Mouse (Mus musculus) Patski (cell line): ENCODE measurements around the gene D630003M21Rik. TPM values are rescaled to one million over a fixed set of nuclear protein-coding genes. Genes with fewer than 3 reads are reported as not detected.
A peak's percentile ranks its signal among the peaks of the same experiment; 100 is the strongest.

ENCODE experiments used
- ATAC-seq: fragments of 100-300 bp; one replicate; pipeline ENCODE4 v1.8.0; 2021
- CTCF ChIA-PET: fragments of 350-600 bp; sonication (Branson Sonifier 250); formaldehyde crosslinking; loops from one replicate; lab custom pipeline; 2022; ENCODE audit warnings: inconsistent platforms; lab: Charles Lee
- POLR2A ChIA-PET: fragments of 350-600 bp; sonication (Branson Sonifier 250); formaldehyde crosslinking; loops from one replicate; lab custom pipeline; 2022; ENCODE audit warnings: antibody characterized with exemption, inconsistent platforms; lab: Charles Lee
- DNase-seq: peaks from one replicate; pipeline ENCODE4 v3.0.0-alpha.2; 2011; ENCODE audit warnings: low read depth, low spot score
- H3K27me3 ChIP-seq: fragments of 371-371 bp; one replicate; pipeline ENCODE4 v1.5.1; 2021
- CTCF ChIP-seq: fragments of 100-300 bp; IDR thresholded peaks from one replicate; pipeline ENCODE4 v1.5.1; 2021
- in situ Hi-C: fragments of 300-500 bp; cut with MboI; formaldehyde crosslinking; loops from 3 replicates; pipeline ENCODE4 v1.11.1; 2018; ENCODE audit warnings: low pct_unique_long_range_greater_than_20kb, mixed read lengths
- polyA plus RNA-seq: library from polyadenylated mRNA; unstranded; gene quantifications from one replicate; pipeline ENCODE4 v1.2.3, GENCODE M21; 2021

D630003M21Rik gene
- polyA plus RNA-seq, 1 experiment from 2014 or later, result 49.6 TPM

DNA sequence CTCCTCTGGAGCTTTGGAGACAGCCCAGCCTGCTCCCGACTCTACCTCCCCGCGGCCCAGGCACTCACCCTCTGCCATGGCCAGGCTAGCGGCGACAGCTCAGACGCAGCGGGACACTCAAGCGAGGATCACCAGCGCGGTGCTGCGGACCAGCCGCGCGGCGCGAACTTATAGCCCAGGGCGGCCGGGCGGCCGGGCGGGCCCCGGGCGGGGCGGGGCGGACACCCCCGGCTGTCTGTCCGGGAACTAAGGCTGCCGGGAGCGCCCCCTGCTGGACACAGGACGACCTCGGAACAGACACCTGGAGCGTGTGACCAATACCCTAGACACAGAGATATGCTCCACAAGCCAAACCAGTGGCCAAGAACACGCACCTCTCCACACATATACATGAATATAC, 82.8 kb downstream of the D630003M21Rik start, which contains the start of gene Tgm2:
Tgm2 (minus strand) TSS at position 214 of the 400 bp plus-strand sequence.
- no peak for DNase-seq
- ATAC-seq, result peak; percentile 66
- no peak for TF ChIP-seq CTCF

GRCm38 (mm10) chr2:158145528-158146065, 83.4 kb downstream of the D630003M21Rik start:
- DNase-seq, result no peak
- ATAC-seq, result no peak
- ChIA-PET CTCF (interaction anchor here (0.9 to 1.3 kb wide), 3 partner anchors 38 to 81 kb away, joined by 3 to 7 read pairs (median 3); no protein-coding TSS in a partner anchor), POLR2A (no interaction called here)
- in situ Hi-C loops, result no loop called here
- no peak for TF ChIP-seq CTCF
- no peaks in the 10 kb centered on the region for H3K27me3 ChIP-seq

More for the DNA sequence above, 82.8 kb downstream of the D630003M21Rik start, which contains the start of gene Tgm2:
- no peaks in the 10 kb centered on the region for H3K27me3 ChIP-seq
- CTCF ChIA-PET, result interaction anchor here (0.9 to 1.3 kb wide), 3 partner anchors 39 to 81 kb away, joined by 3 to 7 read pairs (median 3); no protein-coding TSS in a partner anchor
- in situ Hi-C loops, result no loop called here
- POLR2A ChIA-PET, result no interaction called here

DNA sequence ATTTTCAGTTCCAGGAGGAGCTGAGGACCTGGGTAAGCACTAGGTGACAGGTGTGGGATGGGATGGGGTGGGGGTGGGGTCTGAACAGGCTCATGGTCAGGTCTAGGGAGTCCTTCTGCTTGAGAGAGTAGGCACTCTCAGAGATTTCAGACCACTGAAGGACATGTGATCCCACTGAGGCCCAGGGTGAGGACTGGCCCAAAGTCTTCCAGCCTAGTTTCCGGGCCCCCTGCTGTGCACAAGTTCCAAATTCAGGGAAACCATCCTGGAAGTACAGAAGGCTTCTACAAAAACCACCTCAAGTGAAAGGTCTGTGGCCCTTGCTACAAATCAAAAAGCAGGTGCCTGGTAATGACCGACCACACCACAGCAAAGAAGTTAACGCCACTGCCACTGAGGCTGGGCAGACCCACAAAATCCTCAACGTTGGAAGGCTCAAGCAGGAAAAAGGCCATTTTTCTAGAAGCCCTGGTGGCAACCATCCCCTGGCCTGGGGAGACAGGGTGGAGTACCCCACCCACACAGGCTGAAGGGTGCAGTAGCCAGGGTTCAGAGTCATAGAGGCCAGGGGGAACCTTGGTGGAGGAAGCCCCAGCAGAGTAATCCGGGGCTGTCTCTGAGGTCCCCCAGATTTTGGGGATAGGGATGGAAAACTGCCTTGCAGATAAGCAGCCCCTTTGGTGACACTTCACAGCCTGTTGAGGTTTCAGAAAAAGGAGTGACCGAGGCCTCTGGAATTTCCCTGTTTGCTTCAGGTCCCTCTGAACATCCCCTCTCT, 84.1 kb downstream of the D630003M21Rik start:
- TF ChIP-seq CTCF, result no peak
- in situ Hi-C loops, result loop anchor here (5.0 kb wide), 1 partner anchor 78 kb away; no protein-coding TSS in a partner anchor
- ChIA-PET CTCF (interaction anchor here (0.9 to 1.3 kb wide), 3 partner anchors 38 to 80 kb away, joined by 3 to 7 read pairs (median 3); no protein-coding TSS in a partner anchor), POLR2A (no interaction called here)
- ATAC-seq (no peak), DNase-seq (no peak)
- H3K27me3 ChIP-seq, result no peaks in the 10 kb centered on the region

GRCm38 (mm10) chr2:158144263-158144662, 84.8 kb downstream of the D630003M21Rik start:
- DNase-seq (no peak), ATAC-seq (no peak)
- ChIA-PET POLR2A (interaction anchor here (0.6 kb wide), 1 partner anchor 47 kb away, joined by 3 read pairs; no protein-coding TSS in a partner anchor), CTCF (no interaction called here)
- in situ Hi-C loops, result loop anchor here (5.0 kb wide), 1 partner anchor 77 kb away; no protein-coding TSS in a partner anchor
- TF ChIP-seq CTCF, result no peak
- H3K27me3 ChIP-seq, result no peaks in the 10 kb centered on the region

- DNase-seq, result no peak
- in situ Hi-C loops, result loop anchor here (5.0 kb wide), 1 partner anchor 77 kb away; no protein-coding TSS in a partner anchor
- TF ChIP-seq CTCF, result no peak
- ChIA-PET CTCF (interaction anchor here (1.2 kb wide), 1 partner anchor 37 kb away, joined by 3 read pairs; no protein-coding TSS in a partner anchor), POLR2A (interaction anchor here (0.6 kb wide), 1 partner anchor 46 kb away, joined by 3 read pairs; no protein-coding TSS in a partner anchor)
- ATAC-seq, result no peak
- H3K27me3 ChIP-seq, result no peaks in the 10 kb centered on the region
These were observed 85.2 kb downstream of the D630003M21Rik start for GRCm38 (mm10) chr2:158143816-158144215.

DNA sequence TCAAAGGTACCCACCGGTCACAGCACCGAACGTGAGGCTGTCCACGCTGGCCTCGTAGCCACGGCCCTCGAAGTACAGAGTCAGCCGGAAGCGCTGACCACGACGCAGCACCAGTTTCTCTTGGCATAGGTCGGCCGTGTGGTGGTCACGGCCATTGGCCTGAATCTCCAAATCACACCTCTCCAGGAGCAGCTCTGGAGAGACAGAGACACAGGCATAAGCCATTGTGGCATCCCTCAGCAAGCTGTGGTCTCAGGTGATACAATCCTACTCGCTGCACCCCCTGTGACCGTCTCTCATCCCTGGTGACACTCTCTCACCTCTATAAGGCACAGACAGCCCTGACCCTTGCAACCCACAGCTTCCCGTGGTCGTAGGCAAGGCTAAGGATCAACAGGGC, 86.0 kb downstream of the D630003M21Rik start:
- CTCF ChIA-PET, result interaction anchor here (0.7 to 1.2 kb wide), 2 partner anchors 9 to 36 kb away, joined by 3 read pairs; no protein-coding TSS in a partner anchor
- no peak for TF ChIP-seq CTCF

GRCm38 (mm10) chr2:158141690-158142440, 87.2 kb downstream of the D630003M21Rik start:
- DNase-seq, result no peak
- ATAC-seq, result no peak

More for the DNA sequence above, 86.0 kb downstream of the D630003M21Rik start:
- in situ Hi-C loops, result loop anchor here (5.0 kb wide), 1 partner anchor 76 kb away; no protein-coding TSS in a partner anchor
- no peaks in the 10 kb centered on the region for H3K27me3 ChIP-seq
- DNase-seq (no peak), ATAC-seq (no peak)
- POLR2A ChIA-PET, result interaction anchor here (0.7 to 2.0 kb wide), 3 partner anchors 24 to 46 kb away, joined by 3 to 5 read pairs (median 4); no protein-coding TSS in a partner anchor

DNA sequence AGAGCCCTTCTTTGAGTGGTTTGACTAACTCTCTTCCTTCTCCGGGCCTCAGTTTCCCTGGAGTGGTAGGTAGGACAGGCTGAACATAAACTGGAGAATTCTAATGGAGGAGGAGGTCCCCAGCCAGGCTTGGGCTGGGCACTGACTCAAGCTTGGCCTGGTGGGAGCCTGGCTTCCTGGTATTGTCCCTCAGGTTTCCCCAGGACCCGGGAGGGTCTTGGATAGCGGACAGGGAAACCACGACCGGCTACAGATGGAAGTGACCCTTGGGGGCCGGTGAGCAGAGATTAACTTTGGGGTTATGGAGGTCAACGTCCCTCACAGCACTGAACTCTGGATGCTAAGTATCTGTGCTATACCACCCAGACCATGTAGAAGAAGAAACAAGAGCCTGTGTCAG, 87.8 kb downstream of the D630003M21Rik start:
- no peaks in the 10 kb centered on the region for H3K27me3 ChIP-seq
- TF ChIP-seq CTCF, result no peak
- CTCF ChIA-PET, result no interaction called here
- ATAC-seq (no peak), DNase-seq (no peak)
- in situ Hi-C loops, result loop anchor here (5.0 kb wide), 1 partner anchor 74 kb away; no protein-coding TSS in a partner anchor
- POLR2A ChIA-PET, result no interaction called here

More at GRCm38 (mm10) chr2:158141690-158142440, 87.2 kb downstream of the D630003M21Rik start:
- no peaks in the 10 kb centered on the region for H3K27me3 ChIP-seq
- in situ Hi-C loops, result loop anchor here (5.0 kb wide), 1 partner anchor 75 kb away; no protein-coding TSS in a partner anchor
- no peak for TF ChIP-seq CTCF
- CTCF ChIA-PET, result no interaction called here
- POLR2A ChIA-PET, result interaction anchor here (0.9 to 2.0 kb wide), 2 partner anchors 25 to 27 kb away, joined by 4 to 5 read pairs; no protein-coding TSS in a partner anchor

GRCm38 (mm10) chr2:158140664-158141063, 88.4 kb downstream of the D630003M21Rik start:
- ChIA-PET POLR2A (no interaction called here), CTCF (interaction anchor here (1.2 to 1.4 kb wide), 2 partner anchors 26 to 27 kb away, joined by 3 read pairs; no protein-coding TSS in a partner anchor)
- DNase-seq, result no peak

More at GRCm38 (mm10) chr2:158140664-158141063, 88.4 kb downstream of the D630003M21Rik start:
- H3K27me3 ChIP-seq, result no peaks in the 10 kb centered on the region
- in situ Hi-C loops, result loop anchor here (5.0 kb wide), 1 partner anchor 73 kb away; no protein-coding TSS in a partner anchor
- no peak for ATAC-seq
- TF ChIP-seq CTCF, result no peak
